Mouse (Mus musculus) myocyte (in vitro differentiated cells): ENCODE results near the gene Hrh2. TPM values are rescaled to one million over a fixed set of nuclear protein-coding genes. Genes with fewer than 3 reads are reported as not detected.

Experiments
- H3K27me3 ChIP-seq: one replicate; pipeline ENCODE4 v1.6.1; 2011; ENCODE audit not compliant: control insufficient read depth, insufficient read depth, insufficient read length
- H3K36me3 ChIP-seq: one replicate; pipeline ENCODE4 v1.6.1; 2011; ENCODE audit not compliant: control insufficient read depth, insufficient read depth
- H3K4me2 ChIP-seq: one replicate; pipeline ENCODE4 v1.6.1; 2011; ENCODE audit warnings: low read depth, control low read depth
- H3K4me3 ChIP-seq: one replicate; pipeline ENCODE4 v1.5.1; 2011; ENCODE audit warnings: mild to moderate bottlenecking, control low read depth, moderate library complexity
- H3K79me2 ChIP-seq: one replicate; pipeline ENCODE4 v1.6.1; 2011; ENCODE audit not compliant: control insufficient read depth, insufficient read depth
- H3ac ChIP-seq: one replicate; pipeline ENCODE4 v1.6.1; 2011; ENCODE audit not compliant: control insufficient read depth, insufficient read length
- CEBPB ChIP-seq: IDR thresholded peaks from 2 replicates; pipeline ENCODE4 v1.6.1; 2011; ENCODE audit warnings: mild to moderate bottlenecking, moderate library complexity; ENCODE audit not compliant: poor library complexity, insufficient read depth, severe bottlenecking
- E2F4 ChIP-seq: IDR thresholded peaks from one replicate; pipeline ENCODE4 v1.6.1; 2011; ENCODE audit warnings: mild to moderate bottlenecking, control low read depth, moderate library complexity; ENCODE audit not compliant: insufficient read depth
- MAX ChIP-seq: IDR thresholded peaks from one replicate; pipeline ENCODE4 v1.6.1; 2011; ENCODE audit warnings: low read depth, mild to moderate bottlenecking, control low read depth
- MYOD1 ChIP-seq, 3 experiments: IDR thresholded peaks; one replicate each; pipeline ENCODE4 v1.6.1; 2011; ENCODE audit warnings: control low read depth in 2 of 3, low read depth in 2 of 3, mild to moderate bottlenecking in 2 of 3, moderate library complexity in 1 of 3; ENCODE audit not compliant: insufficient read length in 2 of 3, control insufficient read depth in 1 of 3
- MYOG ChIP-seq, 3 experiments: IDR thresholded peaks; one replicate each; pipeline ENCODE4 v1.6.1; 2011; ENCODE audit warnings: control low read depth in 2 of 3, low read depth in 2 of 3, mild to moderate bottlenecking in 2 of 3; ENCODE audit not compliant: insufficient read length in 2 of 3, control insufficient read depth in 1 of 3, insufficient read depth in 1 of 3
- POLR2A ChIP-seq: IDR thresholded peaks from one replicate; pipeline ENCODE4 v1.6.1; 2011; ENCODE audit warnings: low read depth, mild to moderate bottlenecking, control low read depth, moderate library complexity; ENCODE audit not compliant: insufficient read length
- POLR2AphosphoS2 ChIP-seq: IDR thresholded peaks from one replicate; pipeline ENCODE4 v1.6.1; 2011; ENCODE audit warnings: low read depth, control low read depth; ENCODE audit not compliant: insufficient read length
- REST ChIP-seq: IDR thresholded peaks from one replicate; pipeline ENCODE4 v1.6.1; 2011; ENCODE audit warnings: mild to moderate bottlenecking, control low read depth, moderate library complexity; ENCODE audit not compliant: insufficient read depth, insufficient read length
- SRF ChIP-seq: IDR thresholded peaks from one replicate; pipeline ENCODE4 v1.6.1; 2011; ENCODE audit warnings: low read depth; ENCODE audit not compliant: control insufficient read depth, insufficient read length
- TCF12 ChIP-seq: IDR thresholded peaks from one replicate; pipeline ENCODE4 v1.6.1; 2011; ENCODE audit warnings: mild to moderate bottlenecking, control low read depth; ENCODE audit not compliant: poor library complexity, insufficient read depth, severe bottlenecking
- TCF3 ChIP-seq: IDR thresholded peaks from one replicate; pipeline ENCODE4 v1.6.1; 2011; ENCODE audit warnings: low read depth, control low read depth; ENCODE audit not compliant: insufficient read length
- USF1 ChIP-seq: IDR thresholded peaks from one replicate; pipeline ENCODE4 v1.6.1; 2011; ENCODE audit warnings: low read depth, mild to moderate bottlenecking, control low read depth, moderate library complexity
- polyA plus RNA-seq: library from polyadenylated mRNA; unstranded; fragments of >200 nt; fragmentation: generic; extraction: Trizol; gene quantifications from one replicate; pipeline ENCODE4 v1.2.1, GENCODE M21; 2012; ENCODE audit warnings: missing spikeins

Gene Hrh2
- polyA plus RNA-seq, 1 experiment: not detected

DNA sequence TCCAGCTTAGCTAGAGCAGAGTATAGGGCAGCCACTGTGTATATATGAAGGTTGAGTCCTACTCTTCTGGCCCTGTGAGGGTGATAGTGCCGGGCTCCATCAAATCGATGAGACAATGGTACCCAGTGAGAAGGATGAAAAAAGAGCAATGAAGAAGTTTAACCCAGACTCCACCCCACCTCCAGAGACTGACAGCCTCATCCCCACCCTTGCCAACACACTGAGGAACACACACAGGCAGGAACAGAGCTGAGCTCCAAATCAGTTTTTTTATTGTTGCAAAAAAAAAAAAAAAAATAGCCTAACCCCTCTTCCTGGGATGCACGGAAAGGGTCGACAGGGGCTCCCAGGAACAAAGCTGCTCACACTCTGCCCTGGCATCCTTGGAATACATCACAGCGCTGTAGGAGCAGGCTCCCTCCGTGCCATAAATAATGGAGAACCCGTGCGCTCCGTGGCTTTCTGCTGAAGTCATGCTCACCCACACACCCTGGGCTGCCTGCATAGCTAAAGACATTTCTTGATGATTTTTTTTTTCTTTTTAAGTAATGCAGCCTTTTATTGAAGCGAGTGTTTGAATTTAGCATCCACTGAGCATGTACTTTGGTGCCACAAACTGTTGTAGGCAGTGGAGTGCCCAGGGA, 65.8 kb downstream of the Hrh2 start:
- no peak overlapping the region for H3K4me3 ChIP-seq
- H3ac ChIP-seq: no peak overlapping the region
- H3K36me3 ChIP-seq: no peaks in the 10 kb centered on the region
- H3K4me2 ChIP-seq: peak overlapping the region; percentile 44
- TF ChIP-seq TCF3 (no peak), E2F4 (no peak), USF1 (no peak), REST (no peak), POLR2AphosphoS2 (no peak), SRF (no peak), MYOD1 (IDR thresholded peaks at IDR 0.05; ENCODE audit: control insufficient read depth in 1 of 3, insufficient read length in 2 of 3, low read depth in 2 of 3) (no peak), CEBPB (no peak), MYOG (IDR thresholded peaks at IDR 0.05; ENCODE audit: control insufficient read depth in 1 of 3, insufficient read depth in 1 of 3, insufficient read length in 2 of 3, low read depth in 2 of 3) (no peak), MAX (no peak), TCF12 (no peak), POLR2A (no peak)
- no peaks in the 10 kb centered on the region for H3K27me3 ChIP-seq
- no peaks in the 10 kb centered on the region for H3K79me2 ChIP-seq

DNA sequence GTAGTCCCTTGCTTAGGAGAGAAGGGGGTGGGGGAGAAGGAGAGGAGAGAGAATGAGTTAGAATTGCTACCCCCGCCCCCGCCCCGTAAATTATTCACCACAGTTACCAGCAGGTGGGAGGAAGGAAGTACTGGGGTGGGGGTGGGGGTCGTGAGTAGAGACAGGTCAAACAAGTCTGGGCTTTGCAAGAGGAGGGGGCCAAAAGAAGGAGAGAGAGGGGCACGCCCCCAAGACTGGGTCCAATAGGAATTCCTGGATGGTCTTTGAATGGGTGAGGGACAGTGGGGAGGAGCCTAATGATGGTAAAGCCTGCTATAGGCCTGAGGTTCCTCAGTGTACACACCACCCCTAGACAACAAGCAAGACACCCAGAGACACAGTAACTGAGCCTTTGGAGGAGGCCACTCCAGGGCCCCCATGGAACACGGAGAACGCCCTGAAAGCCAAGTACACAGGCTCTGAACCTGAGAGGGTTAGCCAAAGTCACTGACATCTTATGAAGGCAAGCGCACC, 66.4 kb downstream of the Hrh2 start:
- Histone ChIP-seq H3K79me2 (no peaks in the 10 kb centered on the region), H3K27me3 (no peaks in the 10 kb centered on the region), H3K36me3 (no peaks in the 10 kb centered on the region), H3ac (no peak overlapping the region), H3K4me3 (no peak overlapping the region), H3K4me2 (peak overlapping the region; percentile 44)
- no peak for TF ChIP-seq MAX
- no peak for TF ChIP-seq MYOG (IDR thresholded peaks at IDR 0.05; ENCODE audit: control insufficient read depth in 1 of 3, insufficient read depth in 1 of 3, insufficient read length in 2 of 3, low read depth in 2 of 3)
- no peak for TF ChIP-seq USF1
- TF ChIP-seq E2F4: no peak
- TF ChIP-seq TCF12: no peak
- TF ChIP-seq TCF3: no peak
- no peak for TF ChIP-seq REST
- no peak for TF ChIP-seq POLR2AphosphoS2
- no peak for TF ChIP-seq POLR2A
- TF ChIP-seq SRF: no peak
- no peak for TF ChIP-seq MYOD1 (IDR thresholded peaks at IDR 0.05; ENCODE audit: control insufficient read depth in 1 of 3, insufficient read length in 2 of 3, low read depth in 2 of 3)

DNA sequence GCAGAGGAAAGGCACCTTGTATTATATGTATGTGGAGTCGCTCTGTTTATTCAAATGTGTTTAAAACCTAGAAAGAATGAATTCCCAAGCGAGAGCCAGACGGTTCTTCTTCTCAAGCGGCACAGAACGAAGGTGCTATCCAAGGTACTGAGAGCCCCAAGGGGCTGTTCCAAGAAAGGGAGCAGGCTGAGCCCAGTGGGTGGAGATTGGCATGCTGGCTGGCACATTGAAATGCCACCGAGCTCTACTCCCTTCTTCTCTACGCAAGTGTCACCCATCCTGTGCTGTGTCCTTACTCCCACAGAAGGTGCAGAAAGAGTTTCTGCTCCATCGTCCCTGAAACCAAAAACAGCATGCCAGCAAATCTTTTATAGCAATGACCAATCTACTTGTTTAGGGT, 68.4 kb downstream of the Hrh2 start:
- Histone ChIP-seq H3K36me3 (no peaks in the 10 kb centered on the region), H3K4me2 (no peak overlapping the region), H3ac (no peak overlapping the region), H3K4me3 (no peak overlapping the region), H3K27me3 (no peaks in the 10 kb centered on the region), H3K79me2 (no peaks in the 10 kb centered on the region)
- TF ChIP-seq REST: peak; percentile 69
- TF ChIP-seq TCF3: no peak

DNA sequence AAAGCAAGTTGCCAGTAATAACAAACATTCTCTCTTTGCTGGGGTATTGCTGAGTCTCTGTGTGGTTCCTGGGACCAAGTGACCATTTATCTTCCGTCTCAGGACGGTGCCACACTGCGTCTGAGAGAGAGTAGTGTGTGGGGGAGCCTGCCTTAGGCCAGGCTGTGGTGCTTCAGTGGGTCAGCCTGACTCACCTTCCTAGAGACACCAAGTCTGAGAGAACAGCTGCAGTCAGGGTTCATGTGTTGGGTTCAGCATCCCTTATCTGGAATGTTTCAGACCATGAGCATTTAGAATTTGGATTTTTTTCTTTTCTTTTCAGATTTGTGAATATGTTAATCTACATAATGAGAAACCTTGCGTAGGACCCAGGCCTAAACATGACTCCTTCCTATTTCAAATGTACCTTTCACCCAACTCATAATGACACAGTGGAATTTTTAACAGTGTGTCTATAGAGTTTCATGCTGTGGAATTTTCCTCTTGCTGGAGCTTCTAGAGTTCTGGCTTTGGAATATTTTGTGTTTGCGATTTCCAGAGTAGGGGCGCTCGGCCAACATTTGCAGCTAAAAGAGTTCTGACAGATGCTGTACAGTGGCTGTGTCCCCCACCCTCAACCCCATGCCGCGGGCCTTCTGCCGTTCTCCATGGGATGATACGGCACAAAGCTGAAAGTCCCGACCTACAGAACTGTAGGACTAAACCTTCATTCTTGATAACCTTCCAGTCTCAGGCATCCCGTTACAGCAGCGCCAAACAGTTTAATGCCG, 71.0 kb downstream of the Hrh2 start:
- no peak overlapping the region for H3K4me3 ChIP-seq
- no peak overlapping the region for H3K4me2 ChIP-seq
- no peaks in the 10 kb centered on the region for H3K79me2 ChIP-seq
- no peaks in the 10 kb centered on the region for H3K27me3 ChIP-seq
- TF ChIP-seq E2F4: no peak
- peak in 2 of 3 experiments; percentile 47 to 56 for TF ChIP-seq MYOD1 (IDR thresholded peaks at IDR 0.05; ENCODE audit: control insufficient read depth in 1 of 3, insufficient read length in 2 of 3, low read depth in 2 of 3)
- no peaks in the 10 kb centered on the region for H3K36me3 ChIP-seq
- no peak overlapping the region for H3ac ChIP-seq

DNA sequence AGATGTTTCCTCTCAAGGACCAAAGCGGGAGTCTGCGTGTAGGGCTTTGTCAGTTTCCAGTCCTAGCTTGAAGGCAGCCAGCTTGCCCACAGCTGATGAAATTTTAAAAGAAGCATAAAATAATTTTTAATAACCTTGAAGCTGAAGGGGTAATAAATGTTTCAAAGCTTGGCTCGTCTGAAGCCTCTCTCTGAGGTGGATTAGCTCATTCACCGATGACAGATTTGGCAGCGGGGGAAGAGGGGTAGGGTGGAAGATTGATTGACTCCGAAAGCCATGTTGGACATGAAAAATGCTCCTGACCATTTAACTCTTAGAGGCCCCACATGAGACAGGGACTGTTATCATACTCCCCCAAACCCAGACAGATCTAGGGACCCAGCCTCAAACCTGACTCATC, 71.7 kb downstream of the Hrh2 start:
- H3K4me3 ChIP-seq: no peak overlapping the region
- H3ac ChIP-seq: no peak overlapping the region
- H3K36me3 ChIP-seq: no peaks in the 10 kb centered on the region
- H3K79me2 ChIP-seq: no peaks in the 10 kb centered on the region
- H3K4me2 ChIP-seq: no peak overlapping the region
- H3K27me3 ChIP-seq: no peaks in the 10 kb centered on the region
- TF ChIP-seq POLR2A (no peak), MYOD1 (IDR thresholded peaks at IDR 0.05; ENCODE audit: control insufficient read depth in 1 of 3, insufficient read length in 2 of 3, low read depth in 2 of 3) (no peak), CEBPB (no peak), POLR2AphosphoS2 (no peak), MYOG (IDR thresholded peaks at IDR 0.05; ENCODE audit: control insufficient read depth in 1 of 3, insufficient read depth in 1 of 3, insufficient read length in 2 of 3, low read depth in 2 of 3) (no peak), MAX (no peak), TCF3 (no peak)
